Mouse (Mus musculus) lung, adult 2 months (tissue): ENCODE measurements around the gene P2rx1.

Source experiments
- CTCF ChIP-seq: fragments of 200-500 bp; IDR thresholded peaks from 2 replicates; pipeline ENCODE4 v1.5.1; 2011; ENCODE audit warnings: mild to moderate bottlenecking, low read length, control low read depth; ENCODE audit not compliant: insufficient read depth
- POLR2A ChIP-seq: fragments of 200-500 bp; IDR thresholded peaks from 2 replicates; pipeline ENCODE4 v1.6.1; 2011; ENCODE audit warnings: low read depth, mild to moderate bottlenecking, control low read depth, low read length, borderline replicate concordance; ENCODE audit errors: extremely low read depth

DNA sequence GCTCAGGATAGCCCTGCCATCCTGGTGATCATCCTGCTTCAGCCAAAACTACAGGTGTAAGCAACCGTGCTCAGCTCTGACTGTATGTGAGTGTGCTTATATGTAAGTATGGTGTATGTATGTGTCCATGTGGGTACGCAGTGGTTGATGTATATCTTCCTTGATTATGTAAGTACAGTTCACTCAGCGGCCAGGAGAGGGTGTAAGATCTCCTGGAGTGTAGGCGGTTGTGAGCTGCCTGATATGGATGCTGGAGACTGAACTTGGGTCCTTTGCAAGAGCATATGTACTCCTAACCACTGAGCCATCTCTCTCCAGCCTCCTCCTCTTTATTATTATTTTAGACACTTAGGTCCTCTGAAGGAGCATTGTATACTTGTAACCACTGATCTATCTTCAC lies 45.9 kb downstream of the P2rx1 start:
- TF ChIP-seq CTCF (no peak), POLR2A (no peak)
